Mouse (Mus musculus) heart, embryonic 15.5 days (tissue): ENCODE measurements around the gene Agbl3. TPM values are rescaled to one million over a fixed set of nuclear protein-coding genes. Genes with fewer than 3 reads are reported as not detected.

Experiments used
- ATAC-seq: fragments of 200-750 bp; cut with Nextera tagmentation; replicated peaks from 2 replicates; pipeline ENCODE4 v1.8.0; 2017; ENCODE audit warnings: low read depth, moderate TSS enrichment; ENCODE audit not compliant: insufficient number of reproducible peaks, insufficient read depth, low FRiP score
- H3K27ac ChIP-seq: fragments of 300-500 bp; sonication (generic); 2 replicates; pipeline ENCODE4 v1.5.1; 2015; ENCODE audit warnings: mild to moderate bottlenecking, inconsistent platforms
- H3K27me3 ChIP-seq: fragments of 300-500 bp; sonication (generic); 2 replicates; pipeline ENCODE4 v1.6.1; 2015; ENCODE audit warnings: inconsistent platforms
- H3K36me3 ChIP-seq: fragments of 300-500 bp; sonication (generic); 2 replicates; pipeline ENCODE4 v1.6.1; 2015; ENCODE audit warnings: mild to moderate bottlenecking, inconsistent platforms
- H3K4me1 ChIP-seq: fragments of 300-500 bp; sonication (generic); replicated peaks from 2 replicates; pipeline ENCODE4 v1.6.1; 2015; ENCODE audit warnings: inconsistent platforms
- H3K4me2 ChIP-seq: fragments of 300-500 bp; sonication (generic); 2 replicates; pipeline ENCODE4 v1.6.1; 2015; ENCODE audit warnings: inconsistent platforms, mild to moderate bottlenecking, moderate library complexity
- H3K4me3 ChIP-seq: fragments of 300-500 bp; sonication (generic); 2 replicates; pipeline ENCODE4 v1.5.1; 2015; ENCODE audit warnings: mild to moderate bottlenecking, inconsistent platforms
- H3K9ac ChIP-seq: fragments of 300-500 bp; sonication (generic); 2 replicates; pipeline ENCODE4 v1.6.1; 2015; ENCODE audit warnings: mild to moderate bottlenecking, inconsistent platforms
- H3K9me3 ChIP-seq: fragments of 300-500 bp; sonication (generic); replicated peaks from 2 replicates; pipeline ENCODE4 v1.6.1; 2016; ENCODE audit warnings: inconsistent platforms
- WGBS: fragments of 180-500 bp; shearing (Covaris S2); methylation state at CpG from one replicate; pipeline ENCODE4 v1.1.7; 2015; ENCODE audit warnings: mixed read lengths; 5-methylcytosine and 5-hydroxymethylcytosine counted together
- polyA plus RNA-seq: library from polyadenylated mRNA; unstranded; fragments of >200 nt; fragmentation: Nextera tagmentation; extraction: Ambion mirVana; gene quantifications from 2 replicates; pipeline ENCODE4 v1.2.1, GENCODE M21; 2015

Gene Agbl3
- polyA plus RNA-seq, 1 experiment from 2014 or later, result 5.2 TPM

GRCm38 (mm10) chr6:34866786-34867185 lies 86.6 kb downstream of the Agbl3 start:
- ATAC-seq, result no peak
- Histone ChIP-seq H3K9me3 (no peaks in the 10 kb centered on the region), H3K4me3 (no peak overlapping the region), H3K9ac (no peak overlapping the region), H3K27ac (no peak overlapping the region; the same call in 1 of the 2 replicates), H3K4me2 (no peak overlapping the region), H3K36me3 (no peaks in the 10 kb centered on the region), H3K4me1 (peaks cover 50% of the 10 kb centered on the region), H3K27me3 (no peaks in the 10 kb centered on the region)
- 72% methylated on average over 8 of the region's 8 CpGs for WGBS

GRCm38 (mm10) chr6:34867301-34867994 lies 87.2 kb downstream of the Agbl3 start:
- no peak overlapping the region for H3K9ac ChIP-seq
- H3K4me3 ChIP-seq, result no peak overlapping the region
- no peaks in the 10 kb centered on the region for H3K36me3 ChIP-seq
- no peak for ATAC-seq
- WGBS, result 73% methylated on average over 16 of the region's 16 CpGs
- H3K27ac ChIP-seq, result no peak overlapping the region
- no peaks in the 10 kb centered on the region for H3K9me3 ChIP-seq
- peaks cover 49% of the 10 kb centered on the region for H3K4me1 ChIP-seq
- no peaks in the 10 kb centered on the region for H3K27me3 ChIP-seq
- no peak overlapping the region for H3K4me2 ChIP-seq

GRCm38 (mm10) chr6:34867995-34868350 lies 87.7 kb downstream of the Agbl3 start:
- H3K4me3 ChIP-seq, result no peak overlapping the region
- peaks cover 45% of the 10 kb centered on the region for H3K4me1 ChIP-seq
- H3K36me3 ChIP-seq, result no peaks in the 10 kb centered on the region
- no peak overlapping the region for H3K4me2 ChIP-seq
- H3K9me3 ChIP-seq, result no peaks in the 10 kb centered on the region
- no peak overlapping the region for H3K27ac ChIP-seq
- H3K27me3 ChIP-seq, result no peaks in the 10 kb centered on the region
- no peak overlapping the region for H3K9ac ChIP-seq
- no peak for ATAC-seq
- 66% methylated on average over 10 of the region's 10 CpGs for WGBS

GRCm38 (mm10) chr6:34868507-34869217 lies 88.4 kb downstream of the Agbl3 start:
- Histone ChIP-seq H3K4me2 (no peak overlapping the region), H3K9ac (no peak overlapping the region), H3K27me3 (no peaks in the 10 kb centered on the region), H3K4me3 (no peak overlapping the region), H3K36me3 (no peaks in the 10 kb centered on the region), H3K27ac (peak overlapping the region; percentile 28; the same call in 1 of the 2 replicates), H3K9me3 (no peaks in the 10 kb centered on the region), H3K4me1 (peaks cover 47% of the 10 kb centered on the region)
- 72% methylated on average over 20 of the region's 20 CpGs for WGBS
- no peak for ATAC-seq

GRCm38 (mm10) chr6:34869225-34869915 lies 89.1 kb downstream of the Agbl3 start:
- H3K4me3 ChIP-seq, result no peak overlapping the region
- H3K27me3 ChIP-seq, result no peaks in the 10 kb centered on the region
- no peak overlapping the region for H3K9ac ChIP-seq
- WGBS, result 41% methylated on average over 13 of the region's 13 CpGs
- H3K4me2 ChIP-seq, result no peak overlapping the region
- no peaks in the 10 kb centered on the region for H3K9me3 ChIP-seq
- H3K36me3 ChIP-seq, result no peaks in the 10 kb centered on the region
- peaks cover 49% of the 10 kb centered on the region for H3K4me1 ChIP-seq
- peak overlapping the region; percentile 53; the same call in 1 of the 2 replicates for H3K27ac ChIP-seq
- 0 out of 2 replicates have a peak, but pooled peaks have one; percentile 41 for ATAC-seq

- no peak overlapping the region for H3K9ac ChIP-seq
- peaks cover 55% of the 10 kb centered on the region for H3K4me1 ChIP-seq
Observed at GRCm38 (mm10) chr6:34870136-34870535, 89.9 kb downstream of the Agbl3 start.

GRCm38 (mm10) chr6:34870724-34871123 lies 90.5 kb downstream of the Agbl3 start:
- no peaks in the 10 kb centered on the region for H3K27me3 ChIP-seq
- no peak for ATAC-seq
- 72% methylated on average over 5 of the region's 5 CpGs for WGBS
- H3K36me3 ChIP-seq, result no peaks in the 10 kb centered on the region
- H3K27ac ChIP-seq, result no peak overlapping the region
- no peak overlapping the region for H3K4me3 ChIP-seq
- no peak overlapping the region for H3K9ac ChIP-seq
- no peak overlapping the region for H3K4me2 ChIP-seq
- H3K4me1 ChIP-seq, result peaks cover 55% of the 10 kb centered on the region
- no peaks in the 10 kb centered on the region for H3K9me3 ChIP-seq

More at GRCm38 (mm10) chr6:34870136-34870535, 89.9 kb downstream of the Agbl3 start:
- ATAC-seq, result no peak
- no peaks in the 10 kb centered on the region for H3K36me3 ChIP-seq
- peak overlapping the region; percentile 53; the same call in 1 of the 2 replicates for H3K27ac ChIP-seq
- H3K9me3 ChIP-seq, result no peaks in the 10 kb centered on the region
- no peak overlapping the region for H3K4me3 ChIP-seq
- H3K27me3 ChIP-seq, result no peaks in the 10 kb centered on the region
- no peak overlapping the region for H3K4me2 ChIP-seq
- 83% methylated on average over 5 of the region's 5 CpGs for WGBS

- no peak for ATAC-seq
- Histone ChIP-seq H3K36me3 (no peaks in the 10 kb centered on the region), H3K4me3 (no peak overlapping the region), H3K4me2 (no peak overlapping the region), H3K4me1 (peaks cover 59% of the 10 kb centered on the region), H3K27ac (no peak overlapping the region), H3K27me3 (no peaks in the 10 kb centered on the region), H3K9ac (no peak overlapping the region), H3K9me3 (no peaks in the 10 kb centered on the region)
- 84% methylated on average over 7 of the region's 7 CpGs for WGBS
Observed at GRCm38 (mm10) chr6:34871929-34872328, 91.7 kb downstream of the Agbl3 start.

- no peak overlapping the region for H3K4me2 ChIP-seq
- H3K36me3 ChIP-seq, result no peaks in the 10 kb centered on the region
- no peaks in the 10 kb centered on the region for H3K27me3 ChIP-seq
- no peak overlapping the region for H3K27ac ChIP-seq
- 81% methylated on average over 10 of the region's 10 CpGs for WGBS
- peaks cover 59% of the 10 kb centered on the region for H3K4me1 ChIP-seq
- no peak overlapping the region for H3K4me3 ChIP-seq
- H3K9me3 ChIP-seq, result no peaks in the 10 kb centered on the region
- no peak for ATAC-seq
- H3K9ac ChIP-seq, result no peak overlapping the region
Observed at GRCm38 (mm10) chr6:34872871-34873270, 92.6 kb downstream of the Agbl3 start.

GRCm38 (mm10) chr6:34874101-34874921 lies 94.1 kb downstream of the Agbl3 start:
- Histone ChIP-seq H3K9ac (peak overlapping the region; percentile 23; the same call in 1 of the 2 replicates), H3K27ac (peak overlapping the region; percentile 94), H3K4me3 (no peak overlapping the region), H3K9me3 (no peaks in the 10 kb centered on the region), H3K4me1 (peaks cover 63% of the 10 kb centered on the region), H3K4me2 (peak overlapping the region; percentile 2; the same call in 1 of the 2 replicates), H3K36me3 (no peaks in the 10 kb centered on the region), H3K27me3 (no peaks in the 10 kb centered on the region)
- ATAC-seq, result no peak
- WGBS, result 36% methylated on average over 21 of the region's 21 CpGs
